Mouse (Mus musculus): ENCODE results near the gene Hoxc12. TPM values are rescaled to one million over a fixed set of nuclear protein-coding genes. Genes with fewer than 3 reads are reported as not detected.

Gene Hoxc12
- polyA plus RNA-seq, 1 experiment from 2014 or later, result not detected

- Histone ChIP-seq H3K27me3 (ENCODE audit: control insufficient read depth, insufficient read depth, low read length) (peaks cover 14% of the 10 kb centered on the region), H3K9ac (ENCODE audit: low read depth, low read length) (peak overlapping the region; percentile 99), H3K4me3 (ENCODE audit: low read length) (peak overlapping the region; percentile 70), H3K9me3 (ENCODE audit: control insufficient read depth, low read length) (no peaks in the 10 kb centered on the region), H3K36me3 (ENCODE audit: control insufficient read depth, insufficient read depth, low read length) (no peaks in the 10 kb centered on the region), H3K27ac (ENCODE audit: low read depth, low read length) (peak overlapping the region; percentile 96), H3K4me1 (ENCODE audit: control insufficient read depth, insufficient read depth, low read length) (peaks cover 25% of the 10 kb centered on the region), H3K4me2 (replicated peaks; ENCODE audit: low read depth, low read length) (peak overlapping the region; percentile 89)
- 2% methylated on average over 7 of the region's 7 CpGs for WGBS
- no peak for ATAC-seq (ENCODE audit: low FRiP score, low TSS enrichment)
Measured at GRCm38 (mm10) chr15:102975034-102975433, 38.5 kb downstream of the Hoxc12 start.

GRCm38 (mm10) chr15:102975688-102976111, 39.1 kb downstream of the Hoxc12 start:
- H3K27ac ChIP-seq (ENCODE audit: low read depth, low read length), result peak overlapping the region; percentile 96
- ATAC-seq (ENCODE audit: low FRiP score, low TSS enrichment), result peak; percentile 24; the same call in 1 of the 2 replicates
- peaks cover 14% of the 10 kb centered on the region for H3K27me3 ChIP-seq (ENCODE audit: control insufficient read depth, insufficient read depth, low read length)
- H3K4me3 ChIP-seq (ENCODE audit: low read length), result peak overlapping the region; percentile 70
- H3K4me1 ChIP-seq (ENCODE audit: control insufficient read depth, insufficient read depth, low read length), result peaks cover 25% of the 10 kb centered on the region
- H3K36me3 ChIP-seq (ENCODE audit: control insufficient read depth, insufficient read depth, low read length), result no peaks in the 10 kb centered on the region
- no peaks in the 10 kb centered on the region for H3K9me3 ChIP-seq (ENCODE audit: control insufficient read depth, low read length)
- under 1% methylated on average over 21 of the region's 21 CpGs for WGBS
- H3K4me2 ChIP-seq (replicated peaks; ENCODE audit: low read depth, low read length), result peak overlapping the region; percentile 89
- peak overlapping the region; percentile 99 for H3K9ac ChIP-seq (ENCODE audit: low read depth, low read length)

GRCm38 (mm10) chr15:102976171-102976570, 39.6 kb downstream of the Hoxc12 start, which contains the start of gene Hoxc9:
Hoxc9 (plus strand) TSS chr15:102976439.
- Histone ChIP-seq H3K27me3 (ENCODE audit: control insufficient read depth, insufficient read depth, low read length) (peaks cover 14% of the 10 kb centered on the region), H3K4me3 (ENCODE audit: low read length) (peak within 1 kb of the TSS; percentile 70), H3K9ac (ENCODE audit: low read depth, low read length) (peak within 1 kb of the TSS; percentile 99), H3K27ac (ENCODE audit: low read depth, low read length) (peak within 1 kb of the TSS; percentile 96), H3K4me1 (ENCODE audit: control insufficient read depth, insufficient read depth, low read length) (peaks cover 23% of the 10 kb centered on the region), H3K36me3 (ENCODE audit: control insufficient read depth, insufficient read depth, low read length) (no peaks in the 10 kb centered on the region), H3K4me2 (replicated peaks; ENCODE audit: low read depth, low read length) (peak within 1 kb of the TSS; percentile 89), H3K9me3 (ENCODE audit: control insufficient read depth, low read length) (no peaks in the 10 kb centered on the region)
- ATAC-seq (ENCODE audit: low FRiP score, low TSS enrichment), result no peak
- WGBS, result 2% methylated on average over 15 of the region's 20 CpGs

GRCm38 (mm10) chr15:102976631-102977422, 40.3 kb downstream of the Hoxc12 start:
- H3K9ac ChIP-seq (ENCODE audit: low read depth, low read length), result peak overlapping the region; percentile 99
- H3K27me3 ChIP-seq (ENCODE audit: control insufficient read depth, insufficient read depth, low read length), result peaks cover 16% of the 10 kb centered on the region
- ATAC-seq (ENCODE audit: low FRiP score, low TSS enrichment), result peak; percentile 13; the same call in 1 of the 2 replicates
- H3K9me3 ChIP-seq (ENCODE audit: control insufficient read depth, low read length), result no peaks in the 10 kb centered on the region
- H3K36me3 ChIP-seq (ENCODE audit: control insufficient read depth, insufficient read depth, low read length), result no peaks in the 10 kb centered on the region
- peaks cover 21% of the 10 kb centered on the region for H3K4me1 ChIP-seq (ENCODE audit: control insufficient read depth, insufficient read depth, low read length)
- peak overlapping the region; percentile 70 for H3K4me3 ChIP-seq (ENCODE audit: low read length)
- 1% methylated on average over 37 of the region's 37 CpGs for WGBS
- H3K4me2 ChIP-seq (replicated peaks; ENCODE audit: low read depth, low read length), result peak overlapping the region; percentile 89
- peak overlapping the region; percentile 96 for H3K27ac ChIP-seq (ENCODE audit: low read depth, low read length)

- Histone ChIP-seq H3K4me1 (ENCODE audit: control insufficient read depth, insufficient read depth, low read length) (peaks cover 22% of the 10 kb centered on the region), H3K27me3 (ENCODE audit: control insufficient read depth, insufficient read depth, low read length) (peaks cover 20% of the 10 kb centered on the region), H3K9me3 (ENCODE audit: control insufficient read depth, low read length) (no peaks in the 10 kb centered on the region)
Measured at GRCm38 (mm10) chr15:102977423-102977974, 40.9 kb downstream of the Hoxc12 start.

DNA sequence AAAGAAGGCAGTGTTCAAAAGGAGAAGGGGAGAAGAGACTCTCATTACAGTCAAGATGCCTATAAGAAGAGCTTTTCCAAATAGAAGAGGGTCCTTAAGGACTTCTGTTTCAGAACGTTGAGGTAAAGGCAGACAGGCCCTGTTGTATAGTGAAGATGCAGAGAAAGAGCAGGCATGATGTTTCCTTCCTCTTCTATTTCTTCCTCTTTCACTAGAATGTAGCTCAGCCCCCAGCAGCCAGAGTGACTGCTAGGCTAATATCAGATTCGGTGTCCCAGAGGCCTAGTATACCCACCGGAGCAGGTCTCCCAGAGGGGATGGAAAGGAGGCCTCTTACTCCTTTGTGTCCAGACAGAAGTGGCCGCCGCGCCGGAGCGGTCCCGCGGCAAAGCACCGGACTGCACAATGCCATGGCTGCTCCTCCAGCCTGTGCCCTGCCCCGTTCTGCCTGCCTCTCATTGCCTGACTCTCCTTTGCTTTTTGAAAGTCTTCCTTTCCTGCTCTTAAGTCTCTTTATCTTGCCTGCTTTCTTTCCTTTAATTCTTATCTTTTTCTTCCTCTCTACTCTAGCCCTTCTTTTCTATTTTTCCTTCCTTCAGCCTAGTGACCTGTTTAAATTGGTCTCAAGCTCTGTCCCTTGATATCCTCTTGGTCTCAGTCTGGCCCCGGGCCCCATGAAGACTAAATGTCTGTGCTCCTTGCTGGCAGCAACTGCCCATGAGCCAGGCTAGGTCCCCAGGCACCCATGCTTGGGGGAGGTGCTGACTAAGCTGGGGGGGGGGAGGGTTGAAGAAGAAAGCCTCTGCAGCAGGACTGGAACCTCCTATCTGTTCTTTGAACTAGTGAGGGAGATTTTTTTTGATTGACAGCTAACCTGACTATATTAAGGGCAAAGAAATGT, 42.3 kb downstream of the Hoxc12 start:
- H3K9ac ChIP-seq (ENCODE audit: low read depth, low read length), result peak overlapping the region; percentile 99
- H3K4me1 ChIP-seq (ENCODE audit: control insufficient read depth, insufficient read depth, low read length), result peaks cover 31% of the 10 kb centered on the region
- no peak for ATAC-seq (ENCODE audit: low FRiP score, low TSS enrichment)
- H3K9me3 ChIP-seq (ENCODE audit: control insufficient read depth, low read length), result no peaks in the 10 kb centered on the region
- no peaks in the 10 kb centered on the region for H3K36me3 ChIP-seq (ENCODE audit: control insufficient read depth, insufficient read depth, low read length)
- peak overlapping the region; percentile 96; the same call in 1 of the 2 replicates for H3K27ac ChIP-seq (ENCODE audit: low read depth, low read length)
- H3K4me2 ChIP-seq (replicated peaks; ENCODE audit: low read depth, low read length), result peak overlapping the region; percentile 89
- H3K27me3 ChIP-seq (ENCODE audit: control insufficient read depth, insufficient read depth, low read length), result peaks cover 16% of the 10 kb centered on the region
- 2% methylated on average over 13 of the region's 13 CpGs for WGBS
- H3K4me3 ChIP-seq (ENCODE audit: low read length), result peak overlapping the region; percentile 70

More at GRCm38 (mm10) chr15:102977423-102977974, 40.9 kb downstream of the Hoxc12 start:
- ATAC-seq (ENCODE audit: low FRiP score, low TSS enrichment), result peak; percentile 34
- peak overlapping the region; percentile 89 for H3K4me2 ChIP-seq (replicated peaks; ENCODE audit: low read depth, low read length)
- H3K4me3 ChIP-seq (ENCODE audit: low read length), result peak overlapping the region; percentile 70
- H3K9ac ChIP-seq (ENCODE audit: low read depth, low read length), result peak overlapping the region; percentile 99
- whole genome bisulfite sequencing, result 2% methylated on average over 16 of the region's 16 CpGs
- no peaks in the 10 kb centered on the region for H3K36me3 ChIP-seq (ENCODE audit: control insufficient read depth, insufficient read depth, low read length)
- H3K27ac ChIP-seq (ENCODE audit: low read depth, low read length), result peak overlapping the region; percentile 96

DNA sequence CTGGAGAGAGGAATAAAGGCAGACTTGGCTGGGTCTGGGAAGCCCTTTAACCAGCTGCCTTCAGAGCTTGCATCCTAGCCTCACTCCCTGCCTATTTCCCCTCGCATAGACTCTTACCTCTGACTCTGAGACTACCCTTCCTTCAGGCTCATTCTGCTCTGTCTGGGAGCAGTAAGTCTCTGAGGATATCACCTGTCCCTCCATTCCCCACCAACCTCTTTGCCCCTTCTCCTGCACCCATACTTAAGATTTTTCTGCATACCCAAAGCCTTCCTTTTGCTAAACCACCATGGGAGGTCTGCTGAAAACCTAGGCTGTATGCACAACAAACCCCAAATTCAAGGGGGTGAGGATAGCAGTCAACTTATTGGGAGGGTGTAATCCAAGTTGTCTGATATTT, 43.4 kb downstream of the Hoxc12 start:
- Histone ChIP-seq H3K27ac (ENCODE audit: low read depth, low read length) (peak overlapping the region; percentile 96; the same call in 1 of the 2 replicates), H3K27me3 (ENCODE audit: control insufficient read depth, insufficient read depth, low read length) (peaks cover 18% of the 10 kb centered on the region), H3K9ac (ENCODE audit: low read depth, low read length) (peak overlapping the region; percentile 99), H3K4me2 (replicated peaks; ENCODE audit: low read depth, low read length) (peak overlapping the region; percentile 89), H3K4me1 (ENCODE audit: control insufficient read depth, insufficient read depth, low read length) (peaks cover 40% of the 10 kb centered on the region), H3K36me3 (ENCODE audit: control insufficient read depth, insufficient read depth, low read length) (no peaks in the 10 kb centered on the region; the same call in 1 of the 2 replicates), H3K4me3 (ENCODE audit: low read length) (peak overlapping the region; percentile 77), H3K9me3 (ENCODE audit: control insufficient read depth, low read length) (no peaks in the 10 kb centered on the region)
- WGBS, result 0% methylated on average over 1 of the region's 1 CpGs
- ATAC-seq (ENCODE audit: low FRiP score, low TSS enrichment), result no peak

- no peak for ATAC-seq (ENCODE audit: low FRiP score, low TSS enrichment)
- WGBS, result 5% methylated on average over 11 of the region's 11 CpGs
Measured at GRCm38 (mm10) chr15:102980352-102980751, 43.8 kb downstream of the Hoxc12 start.

More at GRCm38 (mm10) chr15:102980352-102980751, 43.8 kb downstream of the Hoxc12 start:
- H3K4me3 ChIP-seq (ENCODE audit: low read length), result peak overlapping the region; percentile 77
- H3K9ac ChIP-seq (ENCODE audit: low read depth, low read length), result peak overlapping the region; percentile 99
- no peaks in the 10 kb centered on the region; the same call in 1 of the 2 replicates for H3K36me3 ChIP-seq (ENCODE audit: control insufficient read depth, insufficient read depth, low read length)
- H3K4me1 ChIP-seq (ENCODE audit: control insufficient read depth, insufficient read depth, low read length), result peaks cover 44% of the 10 kb centered on the region
- peak overlapping the region; percentile 96 for H3K27ac ChIP-seq (ENCODE audit: low read depth, low read length)
- H3K9me3 ChIP-seq (ENCODE audit: control insufficient read depth, low read length), result no peaks in the 10 kb centered on the region
- peak overlapping the region; percentile 89 for H3K4me2 ChIP-seq (replicated peaks; ENCODE audit: low read depth, low read length)
- H3K27me3 ChIP-seq (ENCODE audit: control insufficient read depth, insufficient read depth, low read length), result peaks cover 18% of the 10 kb centered on the region
